Mouse (Mus musculus) 3T3-L1 (cell line): ENCODE results near the gene Wdr77.
"Not testable (repeated sequence)": the region's sequence is repeated elsewhere in the genome, so short reads cannot be mapped to it uniquely, and the experiment has no call there.

Experiments
- DNase-seq: peaks from one replicate; pipeline ENCODE4 v3.0.0-alpha.2; 2015; ENCODE audit warnings: low read depth, low spot score

Gene Wdr77

GRCm38 (mm10) chr3:105951348-105951747 is 7.8 kb upstream of the Wdr77 start:
- DNase-seq = no peak

- peak; percentile 40 for DNase-seq
Observed at GRCm38 (mm10) chr3:105957235-105957634, 1.9 kb upstream of the Wdr77 start.

DNA sequence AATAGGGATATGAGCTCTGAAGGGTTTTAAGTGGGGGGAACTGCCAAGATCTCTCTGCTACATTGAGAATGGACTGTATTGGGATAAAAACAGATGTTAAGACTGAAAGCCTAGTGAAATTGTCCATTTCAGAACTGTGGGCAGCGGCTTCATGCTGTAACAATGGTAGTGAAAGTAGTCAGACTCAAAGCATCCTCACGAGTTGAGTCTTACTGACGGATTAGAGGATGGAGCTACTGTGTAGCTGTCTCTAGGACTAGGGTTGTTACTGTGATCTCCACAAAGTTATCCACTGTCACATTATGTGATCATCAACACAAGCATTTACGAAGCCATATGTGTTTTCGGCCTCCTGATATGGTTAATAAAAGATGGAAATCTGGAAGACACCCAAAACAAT is 965 bp upstream of the Wdr77 start:
- peak; percentile 57 for DNase-seq

GRCm38 (mm10) chr3:105959585-105959984 is 416 bp downstream of the Wdr77 start:
- peak; percentile 52 for DNase-seq

DNA sequence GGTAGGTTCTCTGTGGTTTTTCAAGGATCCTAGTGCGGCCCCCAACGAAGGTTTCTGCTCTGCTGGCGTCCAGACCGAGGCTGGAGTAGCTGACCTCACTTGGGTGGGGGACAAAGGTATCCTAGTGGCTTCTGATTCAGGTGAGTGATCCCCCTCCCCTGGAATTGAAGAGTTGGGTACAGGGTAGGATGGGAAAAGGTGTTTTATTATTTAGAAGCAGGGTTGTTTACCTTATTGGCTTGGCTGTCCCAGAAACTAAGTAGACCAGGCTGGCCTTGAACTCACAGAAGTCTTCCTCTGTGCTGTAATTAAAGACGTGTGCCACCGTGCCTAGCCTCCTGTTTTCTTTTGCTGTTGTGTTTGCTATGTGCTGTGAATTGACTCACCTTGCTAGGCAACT is 830 bp downstream of the Wdr77 start, which contains the start of gene Atp5f1:
Gene Atp5f1, minus strand, starts transcription at position 101 of the 400 bp plus-strand sequence.
- no peak for DNase-seq

GRCm38 (mm10) chr3:105960700-105961099 is 1.5 kb downstream of the Wdr77 start:
- DNase-seq = peak; percentile 58

DNA sequence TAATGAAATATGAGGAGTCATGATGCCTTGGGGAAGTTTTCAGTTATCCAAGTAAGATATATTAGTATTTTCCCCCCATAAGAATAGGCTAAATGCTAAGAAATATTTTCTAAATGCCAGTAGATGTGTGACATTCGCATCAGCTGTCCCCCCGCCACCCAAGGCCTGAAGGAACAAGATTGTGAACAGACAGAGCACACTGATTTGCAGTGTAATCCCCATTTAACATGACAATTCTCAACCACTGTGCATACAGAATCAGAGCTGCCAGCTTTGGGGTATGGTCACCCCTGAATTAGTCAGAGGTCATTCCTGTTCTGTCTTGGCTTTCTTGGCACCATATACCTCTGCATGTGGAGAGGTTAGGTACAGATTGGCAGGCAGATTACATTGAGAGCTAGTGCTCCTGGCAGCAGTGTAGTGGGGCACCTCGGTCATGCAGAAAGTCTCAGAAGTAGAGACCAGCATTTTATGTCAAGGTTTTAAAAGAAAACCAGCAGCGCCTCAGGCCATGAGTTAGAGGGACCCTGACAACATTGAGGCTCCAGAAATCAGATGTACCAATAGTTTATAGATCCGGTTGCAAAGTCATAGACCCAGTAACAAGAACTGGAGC is 12.8 kb downstream of the Wdr77 start:
- DNase-seq = peak; percentile 13

- DNase-seq = no peak
Observed at GRCm38 (mm10) chr3:105973411-105973810, 14.2 kb downstream of the Wdr77 start, which contains the start of gene Ovgp1. Gene Ovgp1, plus strand, starts transcription at chr3:105973711.

GRCm38 (mm10) chr3:105974174-105974573 is 15.0 kb downstream of the Wdr77 start:
- DNase-seq = no peak

DNA sequence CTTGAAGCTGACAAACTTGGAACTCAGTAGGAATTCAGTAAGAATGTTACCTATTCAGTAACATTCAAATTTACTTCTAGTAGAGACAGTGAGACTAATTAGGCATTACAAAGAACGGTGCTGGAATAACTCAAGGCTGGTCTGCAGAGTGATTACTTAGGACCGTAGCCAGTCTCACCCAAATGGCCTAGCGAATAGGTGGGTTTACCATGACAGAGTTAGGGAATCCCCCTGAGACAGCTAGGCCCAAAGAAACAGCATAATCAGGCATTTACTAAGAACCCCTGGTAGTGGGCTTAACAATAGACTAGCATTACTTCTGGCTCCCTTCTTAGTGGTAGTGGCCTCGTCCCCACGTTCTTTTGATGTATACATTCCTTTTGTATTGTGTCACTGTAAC is 30.4 kb downstream of the Wdr77 start:
- not testable (repeated sequence) for DNase-seq

DNA sequence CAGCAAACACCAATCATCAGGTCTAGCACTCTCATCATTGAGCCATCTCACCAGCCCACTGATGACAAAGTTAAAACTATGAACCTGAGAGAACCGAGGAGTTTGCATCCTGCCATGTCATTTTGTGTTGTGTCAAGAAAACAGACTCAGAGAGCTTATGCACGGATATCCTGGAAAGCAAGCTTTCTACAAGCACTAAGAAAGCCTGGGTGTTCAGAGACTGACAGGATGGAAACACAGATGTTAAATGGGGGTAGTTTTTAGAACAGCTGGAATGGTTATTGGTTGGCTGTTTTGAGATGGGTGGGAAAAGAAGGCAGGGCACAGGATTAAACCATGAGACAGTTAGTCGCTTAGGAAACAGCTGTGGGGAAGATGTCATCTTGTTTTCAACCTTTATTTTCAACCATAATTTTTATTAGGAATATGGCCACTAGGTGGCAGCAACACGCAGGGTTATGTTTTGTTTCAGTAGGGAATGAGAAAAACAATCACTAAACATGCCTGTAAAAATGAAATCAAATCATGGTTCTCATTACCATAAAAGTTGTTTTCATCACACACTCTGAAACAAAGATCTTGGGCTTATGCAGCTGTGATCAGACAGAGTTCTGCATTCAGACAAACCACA is 32.6 kb downstream of the Wdr77 start:
- DNase-seq = peak; percentile 78

DNA sequence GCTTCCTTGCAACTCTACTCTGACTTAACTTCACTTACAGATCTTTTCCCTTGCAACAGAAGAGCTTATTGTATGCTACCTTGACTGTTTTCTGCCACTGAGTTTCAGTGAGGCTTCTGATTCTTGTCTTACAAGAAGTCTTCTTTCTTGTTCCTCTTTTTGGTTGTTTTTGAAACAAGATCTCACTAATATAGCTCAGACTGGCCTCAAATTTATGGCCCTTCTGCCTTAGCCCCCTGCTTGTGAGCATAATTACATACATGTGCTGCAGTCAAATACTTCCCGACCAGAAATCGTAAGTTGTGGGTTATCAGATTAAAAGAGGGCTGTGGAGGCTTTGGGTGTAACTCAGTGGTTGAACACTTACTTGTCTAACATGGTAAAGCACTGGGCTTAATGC is 35.6 kb downstream of the Wdr77 start:
- DNase-seq = no peak

GRCm38 (mm10) chr3:106000707-106001375 is 41.7 kb downstream of the Wdr77 start:
- DNase-seq = no peak

DNA sequence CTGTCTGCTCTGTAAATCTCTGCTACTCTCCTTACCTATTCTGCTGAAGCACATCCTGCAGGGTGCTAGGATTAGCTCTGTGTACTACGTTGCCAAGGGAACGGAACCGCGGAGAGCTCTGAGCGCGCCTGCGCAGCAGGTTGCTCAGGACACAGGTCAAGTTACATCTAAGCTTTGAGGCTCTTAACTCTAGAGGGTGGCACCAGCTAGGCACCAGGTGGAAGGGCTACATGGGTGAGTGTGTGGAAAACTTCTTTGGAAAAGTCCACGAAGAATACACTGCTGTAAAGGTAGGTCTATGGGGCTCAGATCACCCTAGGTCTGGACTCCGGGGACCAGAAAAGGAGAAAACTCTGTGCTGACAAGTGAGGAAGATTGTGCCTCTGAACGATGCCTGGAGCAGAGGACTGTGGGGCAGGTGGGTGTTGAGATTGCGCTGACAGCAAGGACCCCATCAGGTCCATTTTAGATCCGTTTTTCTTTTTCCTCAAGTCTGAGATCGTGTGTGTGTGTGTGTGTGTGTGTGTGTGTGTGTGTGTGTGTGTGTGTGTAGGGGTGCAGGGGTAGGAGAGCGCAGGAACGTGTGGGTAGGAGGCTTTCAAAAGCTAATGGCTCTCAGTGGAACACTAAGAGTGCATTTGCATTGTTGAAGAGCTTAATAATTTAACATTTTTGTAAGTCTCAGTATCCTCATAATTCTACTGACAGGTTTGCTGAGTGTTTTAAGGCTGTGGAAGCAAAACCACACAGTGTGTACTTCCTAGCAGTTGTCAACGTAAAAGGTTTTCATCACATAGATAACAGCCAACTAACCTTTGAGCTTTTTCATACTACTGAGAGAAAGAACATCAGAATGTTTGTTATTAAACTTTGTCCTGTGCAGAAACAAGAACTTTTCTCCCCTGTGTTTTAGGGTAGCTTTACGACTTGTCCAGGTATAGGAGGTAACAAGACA is 42.5 kb downstream of the Wdr77 start:
- no peak for DNase-seq

- DNase-seq = not testable (repeated sequence)
Observed at GRCm38 (mm10) chr3:106003360-106003759, 44.2 kb downstream of the Wdr77 start.

DNA sequence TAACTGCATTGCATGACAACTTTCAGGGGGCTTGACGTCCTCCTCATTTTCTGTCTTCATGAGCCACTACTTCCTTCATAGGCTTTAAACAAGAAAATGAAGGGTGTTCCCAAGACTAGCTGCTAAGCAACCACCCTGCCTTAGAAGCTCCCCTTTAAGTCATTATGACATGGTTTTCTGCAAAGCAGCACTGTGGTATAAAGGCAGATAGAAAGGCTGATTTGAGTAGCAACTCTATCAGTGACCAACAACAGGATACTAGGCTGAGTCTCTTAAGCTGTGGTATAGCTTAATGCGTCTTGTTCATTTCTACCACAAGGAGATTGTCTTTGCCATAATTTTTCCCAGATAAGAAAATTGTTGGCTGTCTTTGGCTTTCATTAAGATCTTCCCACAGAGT is 55.4 kb downstream of the Wdr77 start, which contains the start of gene Pifo:
Gene Pifo, minus strand, starts transcription at position 101 of the 400 bp plus-strand sequence.
- DNase-seq = no peak
